In the genomic region with DNA sequence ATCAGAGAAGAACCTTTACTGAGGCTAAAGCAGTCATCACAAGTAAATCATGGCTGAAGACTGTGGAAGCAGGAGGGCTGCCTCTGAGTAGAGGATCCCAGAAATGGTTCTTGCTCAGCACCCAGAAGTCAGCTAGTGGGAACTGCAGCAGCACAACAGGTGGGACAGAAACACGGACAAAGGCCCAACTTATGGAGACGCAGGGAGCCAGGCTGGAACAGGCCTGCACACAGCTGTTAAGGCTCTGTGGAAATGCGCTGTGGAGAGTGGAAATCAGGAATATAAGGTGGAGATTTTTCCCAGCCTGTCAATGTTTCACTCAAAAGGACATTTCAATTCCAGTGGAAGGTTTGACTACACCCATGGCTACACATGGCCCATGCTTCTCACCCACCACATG, we compare ENCODE assay signal across 9 mouse cellular contexts.
"Had no signal": no experiment of that assay in that cellular context is flagged by ENCODE, and none has a peak within 500 bp of the region (broad histone marks: within the 10 kb centered on the region; RNA-seq: fewer than 3 reads in every experiment).

No protein-coding gene starts in this region.

- H3K27me3 ChIP-seq: limb, embryonic 12.5 days; liver, embryonic 13.5 days; midbrain, embryonic 13.5 days; neural tube, embryonic 12.5 days had no signal

- ATAC-seq: midbrain, embryonic 13.5 days had no signal

- H3K4me2 ChIP-seq: limb, embryonic 12.5 days; liver, embryonic 13.5 days; midbrain, embryonic 13.5 days; neural tube, embryonic 12.5 days had no signal

- H3K27ac ChIP-seq: left cerebral cortex, adult 2 months; limb, embryonic 12.5 days; liver, embryonic 13.5 days; midbrain, embryonic 13.5 days; neural tube, embryonic 12.5 days had no signal

- H3K4me1 ChIP-seq: liver, embryonic 13.5 days; midbrain, embryonic 13.5 days; neural tube, embryonic 12.5 days had no signal

- H3K9ac ChIP-seq: limb, embryonic 12.5 days; liver, embryonic 13.5 days; midbrain, embryonic 13.5 days; neural tube, embryonic 12.5 days had no signal

- H3K9me3 ChIP-seq: limb, embryonic 12.5 days; liver, embryonic 13.5 days; midbrain, embryonic 13.5 days; neural tube, embryonic 12.5 days had no signal

- DNase-seq: kidney, adult 8-10 months; kidney, postnatal 25 days; liver, embryonic 13.5 days; right cerebral cortex, postnatal 14 days; thymus, postnatal 4 days had no signal

- H3K4me3 ChIP-seq: left cerebral cortex, adult 2 months; limb, embryonic 12.5 days; liver, embryonic 13.5 days; midbrain, embryonic 13.5 days; neural tube, embryonic 12.5 days had no signal

- H3K36me3 ChIP-seq: limb, embryonic 12.5 days; liver, embryonic 13.5 days; midbrain, embryonic 13.5 days; neural tube, embryonic 12.5 days had no signal
